Mouse (Mus musculus): Measurements from ENCODE around the gene 5730596B20Rik.

5730596B20Rik gene

GRCm38 (mm10) chr6:52225612-52226568 is 48.6 kb downstream of the 5730596B20Rik start:
- DNase-seq (ENCODE audit: low spot score), result no peak

DNA sequence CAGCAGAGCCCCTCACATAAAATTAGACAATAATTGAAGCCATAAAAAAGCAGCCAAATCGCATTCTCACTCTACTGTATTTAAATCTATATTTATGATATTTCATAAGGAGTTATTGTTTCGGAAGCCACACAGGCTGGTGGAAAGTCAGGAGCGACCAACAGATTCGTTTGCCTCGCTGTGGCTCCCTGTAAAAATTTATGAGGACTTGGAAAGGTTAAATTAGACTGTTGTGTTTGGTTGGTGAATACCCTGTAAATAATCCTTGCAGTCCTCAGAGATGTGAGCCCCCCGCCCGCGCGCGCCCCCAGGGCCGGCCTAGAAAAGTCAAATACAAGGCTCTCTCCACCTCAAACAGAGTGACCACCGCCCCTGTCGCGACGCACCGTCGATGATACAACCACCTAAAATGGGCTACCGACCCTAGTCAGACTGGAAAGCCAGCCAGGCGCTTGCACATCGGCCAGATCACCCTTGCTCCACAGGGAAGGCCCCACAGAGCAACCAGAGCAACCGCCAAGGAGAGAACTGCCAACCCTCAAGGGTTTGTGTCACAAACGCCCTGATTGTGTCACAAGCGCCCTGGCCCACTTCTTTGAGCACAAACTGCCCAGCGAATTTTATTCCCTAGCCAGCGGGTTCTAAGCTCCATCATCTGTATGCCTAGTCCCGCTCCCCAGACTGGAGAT is 49.4 kb downstream of the 5730596B20Rik start:
- DNase-seq (ENCODE audit: low spot score), result no peak

DNA sequence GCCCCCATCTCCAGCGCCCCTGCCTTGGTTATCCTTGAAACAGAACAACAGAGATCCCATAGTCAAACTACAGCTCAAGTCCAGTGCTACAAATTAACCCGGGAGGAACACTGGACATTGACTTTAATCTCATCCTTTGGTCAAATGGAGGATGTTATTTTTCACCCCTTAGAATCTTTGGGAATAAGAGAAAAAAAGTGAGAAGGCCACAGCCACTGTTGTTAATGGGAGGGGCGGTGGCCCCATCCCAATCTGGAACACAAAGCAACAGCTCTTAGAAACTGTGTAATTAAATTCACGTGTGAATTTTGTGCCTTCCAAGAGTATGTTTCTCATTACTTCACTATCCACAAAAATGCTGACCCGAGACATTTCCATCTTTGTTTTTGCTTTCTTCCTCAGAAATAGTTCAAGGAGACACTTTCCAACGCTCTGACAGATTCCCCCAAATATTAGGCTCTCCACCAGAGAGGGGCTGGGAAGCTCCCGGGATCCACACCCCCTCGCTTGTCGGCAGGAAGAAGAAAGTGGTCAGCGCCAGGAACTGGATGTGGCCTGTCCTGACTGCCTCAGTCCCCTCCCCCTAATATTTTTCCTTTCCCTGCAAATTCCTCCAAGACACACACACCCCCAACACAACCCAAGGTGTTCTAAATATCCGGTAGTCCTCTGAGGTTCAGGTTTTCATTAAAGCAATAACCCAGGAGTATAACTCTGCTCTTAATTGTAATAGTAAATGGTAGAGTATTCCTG is 50.3 kb downstream of the 5730596B20Rik start:
- DNase-seq (ENCODE audit: low spot score), result no peak

GRCm38 (mm10) chr6:52228475-52229465 is 51.5 kb downstream of the 5730596B20Rik start:
- DNase-seq (ENCODE audit: low spot score), result no peak

DNA sequence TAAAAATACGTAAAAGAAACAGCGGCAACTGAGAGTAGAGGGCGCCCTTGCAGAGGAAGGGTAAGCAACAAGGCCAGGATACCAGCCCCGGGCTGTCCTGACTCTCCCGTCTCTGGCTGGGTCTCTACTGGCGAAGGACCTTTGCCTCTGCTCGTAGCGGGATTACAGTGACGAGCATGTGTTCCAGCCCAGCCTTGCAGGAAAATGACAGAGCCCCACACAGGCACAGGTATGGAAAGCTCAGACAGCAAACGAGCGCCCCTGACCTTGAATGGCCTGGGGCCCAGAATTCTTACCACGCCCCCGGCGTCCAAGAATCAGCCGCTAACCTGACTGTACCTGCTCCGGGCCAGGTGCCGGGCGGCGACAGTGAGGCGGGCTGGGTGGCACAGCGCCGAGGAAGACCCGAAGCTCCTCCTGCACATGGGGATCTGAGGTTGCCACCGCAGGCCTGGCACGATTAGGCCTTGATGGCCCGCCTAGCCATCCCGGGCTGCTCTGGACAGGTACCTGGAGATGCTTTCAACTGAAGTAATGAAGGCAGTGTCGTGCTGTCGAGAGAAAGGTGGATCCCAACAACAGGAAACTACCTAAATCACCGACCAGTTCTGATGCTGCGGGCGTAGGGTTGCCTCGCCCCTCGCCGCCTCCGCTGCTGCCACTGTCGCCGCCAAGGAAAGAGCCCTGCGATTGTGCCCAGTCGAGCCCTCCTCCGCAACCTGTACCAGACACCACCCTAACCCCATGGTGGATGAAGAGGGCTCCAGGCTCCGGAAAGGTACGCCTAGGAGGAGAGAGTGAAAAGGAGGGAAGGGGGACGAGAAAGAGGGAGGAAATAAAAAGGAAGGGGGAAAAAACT is 52.5 kb downstream of the 5730596B20Rik start:
- DNase-seq (ENCODE audit: low spot score), result no peak
